ENCODE assay signal across 10 mouse cellular contexts in genomic region chr2:33853011-33853976, GRCm38 (mm10). TPM values are rescaled to one million over a fixed set of nuclear protein-coding genes. Genes with fewer than 3 reads are reported as not detected.
DNase-seq lines count a peak whose midpoint lies in the region; ATAC-seq and TF ChIP-seq lines count a peak whose summit lies in the region.
"Had no signal": no experiment of that assay in that cellular context is flagged by ENCODE, and none has a peak within 500 bp of the region (broad histone marks: within the 10 kb centered on the region; RNA-seq: fewer than 3 reads in every experiment).

No protein-coding gene starts in this region.

- no peak for ATAC-seq in hindbrain, embryonic 14.5 days (ENCODE audit: low FRiP score)
- ATAC-seq in liver, postnatal 0 days, result peak; percentile 93

- no peak overlapping the region for H3K9ac ChIP-seq in hindbrain, embryonic 14.5 days
- peak overlapping the region; percentile 21; the same call in 1 of the 2 replicates for H3K9ac ChIP-seq in liver, postnatal 0 days (replicated peaks)

- no peak for DNase-seq in hindbrain, embryonic 10.5 days (ENCODE audit: low spot score)
- DNase-seq in hindbrain, embryonic 14.5 days (ENCODE audit: low spot score), result no peak
- DNase-seq in 416B (ENCODE audit: low read depth), result peak; percentile 80
- no peak for DNase-seq in embryonic facial prominence, embryonic 10.5 days (ENCODE audit: low spot score)
- DNase-seq in liver, postnatal 0 days, result peak; percentile 61
- DNase-seq in layer of hippocampus, postnatal 10 days (ENCODE audit: low spot score in 2 of 2), result no peak
- no peak for DNase-seq in testis, postnatal 14 days (ENCODE audit: low spot score)
- no peak for DNase-seq in kidney, postnatal 14 days
- DNase-seq: kidney, postnatal 10 days; retina, postnatal 1 day had no signal

- no peak overlapping the region for H3K4me3 ChIP-seq in hindbrain, embryonic 10.5 days
- H3K4me3 ChIP-seq in hindbrain, embryonic 14.5 days (replicated peaks; ENCODE audit: low read length), result no peak overlapping the region
- H3K4me3 ChIP-seq in embryonic facial prominence, embryonic 10.5 days, result no peak overlapping the region
- H3K4me3 ChIP-seq in liver, postnatal 0 days (ENCODE audit: low read depth, low read length), result no peak overlapping the region

- peaks cover 28% of the 10 kb centered on the region for H3K4me1 ChIP-seq in hindbrain, embryonic 10.5 days (replicated peaks)
- H3K4me1 ChIP-seq in hindbrain, embryonic 14.5 days (replicated peaks; ENCODE audit: control insufficient read depth, insufficient read depth, low read length), result peaks cover 14% of the 10 kb centered on the region
- H3K4me1 ChIP-seq in embryonic facial prominence, embryonic 10.5 days, result peaks cover 13% of the 10 kb centered on the region; the same call in 1 of the 2 replicates
- peaks cover 45% of the 10 kb centered on the region for H3K4me1 ChIP-seq in liver, postnatal 0 days (ENCODE audit: insufficient read depth)

- TF ChIP-seq CTCF in liver, postnatal 0 days (IDR thresholded peaks at IDR 0.05; ENCODE audit: low read depth), result 0 out of 2 replicates have a peak, but pooled peaks have one; percentile 10

- H3K27me3 ChIP-seq in hindbrain, embryonic 10.5 days (ENCODE audit: insufficient read depth, poor library complexity, severe bottlenecking), result no peaks in the 10 kb centered on the region
- H3K27me3 ChIP-seq in hindbrain, embryonic 14.5 days (ENCODE audit: control insufficient read depth, insufficient read depth, low read length), result no peaks in the 10 kb centered on the region
- no peaks in the 10 kb centered on the region for H3K27me3 ChIP-seq in embryonic facial prominence, embryonic 10.5 days (replicated peaks; ENCODE audit: low read depth, poor library complexity, severe bottlenecking)
- no peaks in the 10 kb centered on the region for H3K27me3 ChIP-seq in liver, postnatal 0 days (ENCODE audit: insufficient read depth, low read length)

- peak; percentile 68 for TF ChIP-seq EP300 in liver, postnatal 0 days (IDR thresholded peaks at IDR 0.05; ENCODE audit: low read depth)

- H3K27ac ChIP-seq in hindbrain, embryonic 10.5 days, result peak overlapping the region; percentile 40
- no peak overlapping the region for H3K27ac ChIP-seq in hindbrain, embryonic 14.5 days
- peak overlapping the region; percentile 41 for H3K27ac ChIP-seq in embryonic facial prominence, embryonic 10.5 days (replicated peaks)
- H3K27ac ChIP-seq in liver, postnatal 0 days (ENCODE audit: low read depth), result peak overlapping the region; percentile 68

- no peak overlapping the region for H3K4me2 ChIP-seq in hindbrain, embryonic 14.5 days (replicated peaks)
- H3K4me2 ChIP-seq in liver, postnatal 0 days (ENCODE audit: low read depth, low read length), result peak overlapping the region; percentile 34

- peaks cover 27% of the 10 kb centered on the region for H3K36me3 ChIP-seq in hindbrain, embryonic 10.5 days
- no peaks in the 10 kb centered on the region; the same call in 1 of the 2 replicates for H3K36me3 ChIP-seq in hindbrain, embryonic 14.5 days (replicated peaks; ENCODE audit: control insufficient read depth, insufficient read depth)
- H3K36me3 ChIP-seq in embryonic facial prominence, embryonic 10.5 days (replicated peaks), result peaks cover 17% of the 10 kb centered on the region
- no peaks in the 10 kb centered on the region for H3K36me3 ChIP-seq in liver, postnatal 0 days (replicated peaks; ENCODE audit: insufficient read depth, low read length)

- 87% methylated on average over 11 of the region's 11 CpGs for WGBS in hindbrain, embryonic 10.5 days
- WGBS in hindbrain, embryonic 14.5 days, result 78% methylated on average over 11 of the region's 11 CpGs
- WGBS in embryonic facial prominence, embryonic 10.5 days, result 85% methylated on average over 11 of the region's 11 CpGs
- WGBS in liver, postnatal 0 days (ENCODE audit: insufficient replicate concordance), result 50% methylated on average over 11 of the region's 11 CpGs

- no peaks in the 10 kb centered on the region for H3K9me3 ChIP-seq in hindbrain, embryonic 10.5 days
- H3K9me3 ChIP-seq in hindbrain, embryonic 14.5 days (ENCODE audit: control insufficient read depth, low read length), result no peaks in the 10 kb centered on the region
- H3K9me3 ChIP-seq in embryonic facial prominence, embryonic 10.5 days, result no peaks in the 10 kb centered on the region
- H3K9me3 ChIP-seq in liver, postnatal 0 days (ENCODE audit: low read length), result no peaks in the 10 kb centered on the region

RNA-seq across cellular contexts. Expression of gene Mvb12b, which starts 34.5 kb away (rescaled TPM):
- polyA plus RNA-seq in hindbrain, embryonic 10.5 days (2016; fragmentation: Nextera tagmentation; extraction: Ambion mirVana), result 22.7 and 28.8 TPM in 2 replicates
- polyA plus RNA-seq in hindbrain, embryonic 14.5 days (2014; fragmentation: Nextera tagmentation; extraction: Ambion mirVana), result 48.0 and 54.9 TPM in 2 replicates
- polyA plus RNA-seq in embryonic facial prominence, embryonic 10.5 days (2016; fragmentation: Nextera tagmentation; extraction: Ambion mirVana), result 14.4 and 16.1 TPM in 2 replicates
- polyA plus RNA-seq in liver, postnatal 0 days (2015; fragmentation: Nextera tagmentation; extraction: Ambion mirVana), result 7.8 and 8.1 TPM in 2 replicates
- total RNA-seq in layer of hippocampus, postnatal 10 days (2021), result 100 to 1,000 TPM; 114 to 115 TPM

Comparison
In these comparisons a context has a peak if more than half of its experiments do, and no peak if none do; other contexts are left out.
1. DNase-seq: peak in 416B (single experiment) and liver, postnatal 0 days (single experiment); none in hindbrain, embryonic 10.5 days (single experiment), hindbrain, embryonic 14.5 days (single experiment), embryonic facial prominence, embryonic 10.5 days (single experiment), layer of hippocampus, postnatal 10 days (0 of 2), testis, postnatal 14 days (single experiment) and kidney, postnatal 14 days (single experiment).